Mouse (Mus musculus) intestine, embryonic 15.5 days (tissue): Measurements from ENCODE around the gene Cyp4f15. TPM values are rescaled to one million over a fixed set of nuclear protein-coding genes. Genes with fewer than 3 reads are reported as not detected.

ENCODE experiments used
- ATAC-seq: fragments of 200-750 bp; cut with Nextera tagmentation; 2 replicates; pipeline ENCODE4 v1.8.0; 2017; ENCODE audit warnings: moderate TSS enrichment, moderate library complexity
- H3K27ac ChIP-seq: fragments of 300-500 bp; sonication (generic); 2 replicates; pipeline ENCODE4 v1.5.1; 2015; ENCODE audit warnings: mild to moderate bottlenecking, inconsistent platforms
- H3K27me3 ChIP-seq: fragments of 300-500 bp; sonication (generic); replicated peaks from 2 replicates; pipeline ENCODE4 v1.6.1; 2015; ENCODE audit warnings: inconsistent platforms
- H3K36me3 ChIP-seq: fragments of 300-500 bp; sonication (generic); 2 replicates; pipeline ENCODE4 v1.6.1; 2015; ENCODE audit warnings: inconsistent platforms
- H3K4me1 ChIP-seq: fragments of 300-500 bp; sonication (generic); replicated peaks from 2 replicates; pipeline ENCODE4 v1.6.1; 2015; ENCODE audit warnings: inconsistent platforms
- H3K4me2 ChIP-seq: fragments of 300-500 bp; sonication (generic); replicated peaks from 2 replicates; pipeline ENCODE4 v1.6.1; 2015; ENCODE audit warnings: mild to moderate bottlenecking, inconsistent platforms
- H3K4me3 ChIP-seq: fragments of 300-500 bp; sonication (generic); replicated peaks from 2 replicates; pipeline ENCODE4 v1.5.1; 2015; ENCODE audit warnings: inconsistent platforms
- H3K9ac ChIP-seq: fragments of 300-500 bp; sonication (generic); 2 replicates; pipeline ENCODE4 v1.6.1; 2015; ENCODE audit warnings: inconsistent platforms
- H3K9me3 ChIP-seq: fragments of 300-500 bp; sonication (generic); 2 replicates; pipeline ENCODE4 v1.6.1; 2016; ENCODE audit warnings: inconsistent platforms
- WGBS: fragments of 180-500 bp; shearing (Covaris S2); methylation state at CpG from one replicate; pipeline ENCODE4 v1.1.7; 2015; 5-methylcytosine and 5-hydroxymethylcytosine counted together
- polyA plus RNA-seq: library from polyadenylated mRNA; unstranded; fragments of >200 nt; fragmentation: Nextera tagmentation; extraction: Ambion mirVana; gene quantifications from 2 replicates; pipeline ENCODE4 v1.2.1, GENCODE M21; 2015

The Cyp4f15 gene
- 0.60 and 0.72 TPM in 2 replicates for polyA plus RNA-seq

DNA sequence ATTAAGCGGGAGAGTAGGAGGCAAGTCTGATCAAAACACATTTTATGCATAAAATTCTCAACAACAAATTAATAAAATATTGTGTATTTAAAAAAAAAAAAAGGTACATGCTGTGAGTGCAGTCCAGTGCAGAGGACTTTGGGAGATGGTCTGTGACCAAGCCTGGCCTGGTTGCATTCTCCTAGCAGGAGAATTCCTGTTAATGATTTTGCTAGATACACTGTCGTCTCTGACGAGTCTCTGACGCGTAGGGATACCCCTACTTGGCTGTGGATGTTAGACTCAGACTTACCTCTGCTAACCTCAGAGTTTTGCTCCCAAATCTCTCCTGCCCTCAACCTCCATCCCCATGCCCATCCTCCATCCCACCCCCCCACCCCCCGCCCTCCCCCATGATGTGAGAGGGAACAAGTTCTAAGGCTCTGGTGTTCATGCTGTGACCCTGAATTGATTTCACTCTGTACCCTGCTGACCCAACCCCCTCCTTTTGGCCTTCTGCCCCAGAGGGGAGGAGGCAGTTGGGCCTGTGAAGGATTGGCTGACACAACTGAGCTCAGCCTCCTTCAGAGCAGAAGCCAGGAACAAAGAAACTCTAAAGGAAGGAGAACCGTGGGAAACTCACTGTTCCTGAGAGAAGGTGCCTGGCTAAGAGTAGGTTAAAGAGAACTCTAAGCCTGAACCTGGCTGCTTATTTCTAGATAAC, at the start of gene Cyp4f15:
TSS of gene Cyp4f15 (plus strand) at position 580 of the 703 bp plus-strand sequence.
- Histone ChIP-seq H3K27ac (no peak within 1 kb of the TSS), H3K9ac (no peak within 1 kb of the TSS), H3K4me2 (no peak within 1 kb of the TSS), H3K9me3 (no peaks in the 10 kb centered on the region), H3K36me3 (no peaks in the 10 kb centered on the region), H3K4me1 (no peaks in the 10 kb centered on the region), H3K4me3 (no peak within 1 kb of the TSS), H3K27me3 (no peaks in the 10 kb centered on the region)
- ATAC-seq: peak; percentile 53; the same call in 1 of the 2 replicates
- WGBS: 29% methylated on average over 7 of the region's 7 CpGs

DNA sequence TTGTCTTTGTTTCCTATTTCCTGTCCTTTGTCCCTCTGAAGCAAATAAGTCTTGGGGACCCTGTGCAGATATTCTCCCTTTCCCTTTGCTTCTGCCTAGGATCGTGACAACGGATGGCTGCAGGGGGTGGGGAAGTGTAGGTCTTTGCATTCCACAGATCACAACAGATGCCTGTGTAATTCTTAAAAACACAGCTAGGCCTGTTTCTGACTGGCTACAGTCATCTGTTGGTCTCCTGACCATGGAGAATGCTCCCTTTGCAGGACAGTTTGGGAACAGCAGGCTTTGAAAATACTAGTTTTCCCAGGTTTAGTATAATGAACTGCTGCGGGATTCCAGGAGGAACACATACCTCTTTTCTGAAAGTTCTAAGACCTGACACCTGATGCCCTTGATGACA, 49.1 kb upstream of the Cyp4f15 start:
- Histone ChIP-seq H3K4me1 (0 out of 2 replicates have a peak, but pooled peaks cover 3% of the 10 kb centered on the region), H3K9me3 (no peaks in the 10 kb centered on the region), H3K9ac (no peak overlapping the region), H3K27me3 (no peaks in the 10 kb centered on the region), H3K4me3 (no peak overlapping the region), H3K36me3 (no peaks in the 10 kb centered on the region), H3K4me2 (no peak overlapping the region), H3K27ac (no peak overlapping the region)
- no peak for ATAC-seq
- WGBS: 69% methylated on average over 3 of the region's 3 CpGs

DNA sequence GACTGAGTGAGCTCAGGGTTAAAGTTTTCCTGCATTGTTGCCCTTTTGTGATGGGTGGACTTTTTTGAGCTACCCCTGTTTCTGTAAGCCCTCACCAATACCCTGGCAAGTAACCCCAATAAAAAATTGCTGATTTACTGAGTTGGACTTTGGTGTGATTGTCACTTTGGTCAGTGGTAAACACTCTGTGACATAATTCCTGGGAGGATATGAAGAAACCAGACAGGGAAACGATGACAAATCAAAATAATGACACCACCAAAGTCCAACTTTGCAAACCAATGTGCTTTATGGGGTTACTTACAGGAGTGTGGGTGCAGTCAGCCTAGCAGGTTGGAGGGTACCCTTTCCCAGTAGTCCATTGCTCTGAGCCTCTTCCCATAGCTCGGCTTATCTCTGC, 48.3 kb upstream of the Cyp4f15 start:
- Histone ChIP-seq H3K9ac (no peak overlapping the region), H3K27me3 (no peaks in the 10 kb centered on the region), H3K4me2 (no peak overlapping the region), H3K27ac (no peak overlapping the region), H3K36me3 (no peaks in the 10 kb centered on the region), H3K4me3 (no peak overlapping the region), H3K4me1 (0 out of 2 replicates have a peak, but pooled peaks cover 3% of the 10 kb centered on the region), H3K9me3 (no peaks in the 10 kb centered on the region; the same call in 1 of the 2 replicates)
- 69% methylated on average over 2 of the region's 2 CpGs for WGBS
- ATAC-seq: no peak

DNA sequence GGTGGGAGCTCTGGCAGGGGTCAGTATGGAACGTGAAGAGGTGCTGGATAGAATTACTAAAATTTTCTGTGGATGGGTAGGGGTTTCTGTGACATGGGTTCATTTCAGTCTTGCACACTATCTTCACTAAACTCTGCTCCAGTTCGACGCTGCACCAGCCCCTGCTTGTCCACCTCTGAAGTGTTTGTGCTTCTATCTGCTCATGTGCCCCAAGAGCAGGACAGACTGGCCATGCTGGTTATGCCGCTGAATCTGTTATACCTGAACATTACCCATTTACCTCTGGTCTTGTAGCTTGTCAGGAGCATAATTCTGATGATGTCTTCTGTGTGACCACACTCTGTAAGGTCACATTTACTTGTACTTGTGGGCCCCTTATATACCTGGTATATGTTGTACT, 38.8 kb upstream of the Cyp4f15 start:
- WGBS: 85% methylated on average over 4 of the region's 4 CpGs
- Histone ChIP-seq H3K36me3 (no peaks in the 10 kb centered on the region), H3K9ac (no peak overlapping the region), H3K9me3 (no peaks in the 10 kb centered on the region; the same call in 1 of the 2 replicates), H3K27me3 (no peaks in the 10 kb centered on the region), H3K27ac (no peak overlapping the region), H3K4me2 (no peak overlapping the region), H3K4me1 (no peaks in the 10 kb centered on the region), H3K4me3 (no peak overlapping the region)
- no peak for ATAC-seq

DNA sequence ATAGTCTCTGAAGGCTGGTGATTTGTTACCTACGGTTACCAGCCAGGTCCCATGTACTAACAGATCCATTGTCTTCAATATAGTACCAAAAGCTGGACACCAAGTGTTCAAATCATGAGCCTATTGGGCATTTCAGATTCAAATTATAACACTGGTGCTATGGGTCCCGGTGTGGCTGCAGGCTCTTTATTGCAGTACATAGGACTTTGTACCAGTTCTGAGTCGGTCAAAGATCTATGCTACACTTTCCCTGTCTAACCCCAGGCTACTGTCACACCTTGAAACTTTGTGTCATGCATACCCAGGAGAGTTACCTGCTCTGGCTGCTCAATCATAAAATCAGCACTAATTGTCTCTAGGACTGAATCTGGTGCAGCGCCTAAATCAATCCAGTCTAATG, 31.6 kb upstream of the Cyp4f15 start:
- H3K36me3 ChIP-seq: no peaks in the 10 kb centered on the region
- peak; percentile 72 for ATAC-seq
- H3K9ac ChIP-seq: no peak overlapping the region
- H3K9me3 ChIP-seq: no peaks in the 10 kb centered on the region
- H3K4me2 ChIP-seq: no peak overlapping the region
- no peak overlapping the region for H3K4me3 ChIP-seq
- H3K27ac ChIP-seq: no peak overlapping the region
- H3K27me3 ChIP-seq: no peaks in the 10 kb centered on the region
- WGBS: 76% methylated on average over 4 of the region's 4 CpGs
- H3K4me1 ChIP-seq: no peaks in the 10 kb centered on the region

DNA sequence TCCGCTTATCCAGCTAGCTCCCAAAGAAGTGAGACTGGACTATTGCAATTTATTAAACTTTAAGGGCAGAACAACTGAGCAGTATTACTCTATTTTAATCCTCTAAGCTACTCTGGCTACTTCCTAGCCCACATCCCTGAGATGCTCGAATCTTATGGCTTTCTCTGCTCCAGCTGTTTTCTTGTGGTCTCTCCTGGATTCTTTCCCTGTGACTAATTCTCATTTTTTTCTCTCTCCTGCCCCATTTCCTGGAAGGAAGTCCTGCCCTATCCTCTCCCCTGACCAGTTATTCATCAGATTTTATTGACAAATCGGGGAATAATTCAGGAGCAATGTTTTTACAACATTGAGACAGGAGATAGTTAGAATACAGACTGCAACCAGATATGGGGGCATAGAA, 28.4 kb upstream of the Cyp4f15 start:
- 75% methylated on average over 3 of the region's 3 CpGs for WGBS
- Histone ChIP-seq H3K27ac (no peak overlapping the region), H3K4me3 (no peak overlapping the region), H3K9ac (no peak overlapping the region), H3K4me2 (no peak overlapping the region), H3K4me1 (no peaks in the 10 kb centered on the region), H3K27me3 (no peaks in the 10 kb centered on the region), H3K9me3 (no peaks in the 10 kb centered on the region), H3K36me3 (no peaks in the 10 kb centered on the region)
- no peak for ATAC-seq

DNA sequence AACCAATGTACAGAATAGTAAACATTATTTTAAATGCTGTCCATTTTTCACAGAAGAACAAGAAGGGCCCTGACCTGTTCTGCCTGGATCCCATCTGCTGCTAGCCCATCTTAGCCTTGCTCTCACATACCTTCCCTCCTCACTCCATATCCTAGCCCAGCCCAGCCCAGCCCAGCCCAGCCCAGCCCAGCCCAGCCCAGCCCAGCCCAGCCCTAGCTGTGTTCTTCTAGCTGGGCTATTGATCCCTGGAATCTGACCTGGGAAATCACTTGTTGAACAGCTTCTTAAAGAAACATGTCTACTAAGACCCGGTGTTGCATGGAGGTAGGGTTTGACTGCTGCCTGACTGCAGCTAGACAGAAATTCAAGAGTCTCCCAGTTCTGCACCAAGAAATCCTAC, 27.2 kb upstream of the Cyp4f15 start:
- Histone ChIP-seq H3K4me1 (no peaks in the 10 kb centered on the region), H3K4me3 (no peak overlapping the region), H3K36me3 (no peaks in the 10 kb centered on the region), H3K4me2 (peak overlapping the region; percentile 32; the same call in 1 of the 2 replicates), H3K27ac (peak overlapping the region; percentile 84), H3K9me3 (no peaks in the 10 kb centered on the region), H3K27me3 (no peaks in the 10 kb centered on the region), H3K9ac (no peak overlapping the region)
- peak; percentile 91 for ATAC-seq
- WGBS: 52% methylated on average over 1 of the region's 1 CpGs

DNA sequence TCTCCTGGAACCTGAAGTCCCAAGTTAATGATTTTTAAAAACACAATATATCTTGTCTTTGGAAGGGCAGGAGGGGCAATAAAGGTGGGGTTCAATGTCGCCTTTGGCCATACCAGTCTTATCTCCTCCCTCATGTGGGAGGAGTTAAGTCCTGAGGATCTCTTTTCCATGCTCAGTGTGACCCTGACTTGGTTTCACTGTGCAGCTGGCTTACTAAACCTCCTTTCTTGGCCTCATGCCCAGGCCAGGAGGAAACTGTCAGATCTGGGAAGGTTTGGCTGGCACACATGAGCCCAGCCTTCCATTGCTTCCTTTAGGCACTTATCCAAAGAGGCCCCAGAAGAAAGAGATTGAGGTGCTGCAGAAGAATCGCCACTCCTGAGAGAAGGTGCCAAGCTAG, 26.7 kb upstream of the Cyp4f15 start, which contains the start of gene Cyp4f40:
TSS of gene Cyp4f40 (plus strand) at position 189 of the 400 bp plus-strand sequence.
- WGBS: 35% methylated on average over 2 of the region's 2 CpGs
- H3K4me3 ChIP-seq: no peak within 1 kb of the TSS; the same call in 1 of the 2 replicates
- ATAC-seq: peak; percentile 96

DNA sequence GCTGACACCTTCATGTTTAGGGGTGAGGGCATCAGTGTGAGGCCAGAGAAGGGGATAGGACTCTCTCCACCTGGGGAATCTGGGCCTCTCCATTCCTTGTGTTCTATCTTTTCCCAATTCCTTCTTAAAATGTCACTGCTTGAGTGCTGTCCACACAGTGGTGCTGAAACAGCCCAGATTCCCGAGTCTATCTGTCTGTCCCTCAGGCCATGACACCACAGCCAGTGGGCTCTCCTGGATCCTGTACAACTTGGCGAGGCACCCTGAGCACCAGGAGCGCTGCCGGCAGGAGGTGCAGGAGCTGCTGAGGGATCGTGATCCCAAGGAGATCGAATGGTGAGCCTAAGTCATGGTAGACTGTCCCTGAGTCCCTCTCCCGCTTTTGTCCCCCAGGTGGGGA, 11.5 kb upstream of the Cyp4f15 start:
- no peak overlapping the region for H3K4me3 ChIP-seq
- H3K36me3 ChIP-seq: no peaks in the 10 kb centered on the region
- H3K4me1 ChIP-seq: no peaks in the 10 kb centered on the region
- no peak overlapping the region for H3K27ac ChIP-seq
- no peak overlapping the region for H3K4me2 ChIP-seq
- ATAC-seq: no peak
- no peaks in the 10 kb centered on the region for H3K9me3 ChIP-seq
- H3K9ac ChIP-seq: no peak overlapping the region
- no peaks in the 10 kb centered on the region for H3K27me3 ChIP-seq
- 60% methylated on average over 7 of the region's 7 CpGs for WGBS

More for the DNA sequence above, 26.7 kb upstream of the Cyp4f15 start, which contains the start of gene Cyp4f40:
- Histone ChIP-seq H3K27me3 (no peaks in the 10 kb centered on the region), H3K36me3 (no peaks in the 10 kb centered on the region), H3K4me1 (no peaks in the 10 kb centered on the region), H3K9ac (no peak within 1 kb of the TSS), H3K27ac (peak within 1 kb of the TSS; percentile 84), H3K9me3 (no peaks in the 10 kb centered on the region), H3K4me2 (peak within 1 kb of the TSS; percentile 48)

DNA sequence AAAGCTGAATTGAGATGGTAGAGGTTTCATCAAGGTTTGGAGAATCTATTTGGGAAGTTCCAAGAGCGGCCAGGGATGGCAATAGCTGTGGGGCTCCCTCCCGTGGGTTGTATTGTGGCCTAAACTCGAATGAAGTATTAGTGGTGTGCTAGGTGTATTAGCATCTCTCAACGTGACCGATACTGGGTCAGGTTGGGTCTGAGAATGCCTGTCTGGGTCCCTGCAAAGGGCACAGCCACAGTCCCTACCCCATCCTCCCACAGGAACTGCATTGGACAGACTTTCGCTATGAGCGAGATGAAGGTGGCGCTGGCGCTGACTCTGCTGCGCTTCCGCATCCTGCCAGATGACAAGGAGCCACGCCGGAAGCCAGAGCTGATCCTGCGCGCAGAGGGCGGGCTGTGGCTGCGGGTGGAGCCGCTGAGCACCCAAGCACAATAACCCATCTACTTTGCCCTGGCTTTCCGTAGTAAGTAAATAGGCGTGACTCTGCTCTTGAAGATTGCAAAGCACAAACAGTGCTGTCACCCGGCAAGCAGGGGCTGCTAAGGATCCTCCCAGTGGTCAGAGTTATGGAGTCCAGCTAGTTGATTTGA, 9.3 kb upstream of the Cyp4f15 start:
- WGBS: 37% methylated on average over 21 of the region's 21 CpGs
- Histone ChIP-seq H3K27me3 (no peaks in the 10 kb centered on the region), H3K4me2 (peak overlapping the region; percentile 41), H3K36me3 (no peaks in the 10 kb centered on the region), H3K9me3 (no peaks in the 10 kb centered on the region), H3K9ac (no peak overlapping the region), H3K4me1 (no peaks in the 10 kb centered on the region), H3K4me3 (no peak overlapping the region), H3K27ac (no peak overlapping the region)
- peak; percentile 80 for ATAC-seq

DNA sequence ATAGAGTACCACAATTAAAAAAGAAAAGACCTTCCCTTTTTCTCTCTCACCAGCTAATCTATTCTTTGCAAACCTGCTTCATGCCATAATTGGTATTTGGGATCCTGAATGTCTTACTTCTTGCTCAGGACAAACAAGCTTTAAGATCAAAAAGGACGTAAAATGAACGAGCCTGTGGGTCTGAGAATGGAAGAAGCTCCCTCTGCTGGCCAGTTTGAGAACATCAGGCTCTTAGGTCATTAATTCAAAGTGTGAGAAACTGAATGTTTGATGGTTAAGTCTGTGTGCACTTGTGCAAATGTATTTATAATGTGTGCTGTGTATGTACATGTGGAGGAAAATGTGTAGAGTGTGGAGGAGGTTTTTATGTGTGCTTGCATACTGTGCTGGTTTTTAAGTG, 5.0 kb upstream of the Cyp4f15 start:
- Histone ChIP-seq H3K4me2 (no peak overlapping the region), H3K27me3 (no peaks in the 10 kb centered on the region), H3K36me3 (no peaks in the 10 kb centered on the region), H3K4me3 (no peak overlapping the region), H3K4me1 (no peaks in the 10 kb centered on the region), H3K9me3 (no peaks in the 10 kb centered on the region), H3K27ac (no peak overlapping the region), H3K9ac (no peak overlapping the region)
- no peak for ATAC-seq
- WGBS: 18% methylated on average over 2 of the region's 2 CpGs

DNA sequence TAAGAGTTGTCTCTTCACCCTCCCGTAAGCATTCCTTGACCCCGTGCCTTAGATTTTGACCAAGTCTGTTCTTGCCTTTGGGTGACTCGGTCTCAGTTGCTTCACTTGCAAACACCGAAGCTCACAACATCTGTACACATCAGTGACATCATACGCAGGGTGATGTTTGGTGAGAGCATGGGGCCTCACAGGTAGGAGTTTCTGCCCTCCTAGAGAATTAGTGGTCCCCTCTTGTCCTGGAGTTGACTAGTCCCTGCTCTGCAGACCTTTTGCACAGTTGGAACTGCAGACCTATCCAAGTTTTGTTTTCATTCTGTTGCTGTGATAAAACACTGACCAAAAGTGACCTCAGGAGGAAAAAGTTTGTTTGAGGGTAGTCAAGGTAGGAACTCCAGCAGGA, 1.3 kb downstream of the Cyp4f15 start:
- ATAC-seq: no peak
- Histone ChIP-seq H3K4me3 (no peak overlapping the region), H3K27ac (no peak overlapping the region), H3K36me3 (no peaks in the 10 kb centered on the region), H3K9me3 (no peaks in the 10 kb centered on the region), H3K9ac (no peak overlapping the region), H3K4me2 (no peak overlapping the region), H3K27me3 (no peaks in the 10 kb centered on the region), H3K4me1 (no peaks in the 10 kb centered on the region)
- WGBS: 88% methylated on average over 5 of the region's 5 CpGs

DNA sequence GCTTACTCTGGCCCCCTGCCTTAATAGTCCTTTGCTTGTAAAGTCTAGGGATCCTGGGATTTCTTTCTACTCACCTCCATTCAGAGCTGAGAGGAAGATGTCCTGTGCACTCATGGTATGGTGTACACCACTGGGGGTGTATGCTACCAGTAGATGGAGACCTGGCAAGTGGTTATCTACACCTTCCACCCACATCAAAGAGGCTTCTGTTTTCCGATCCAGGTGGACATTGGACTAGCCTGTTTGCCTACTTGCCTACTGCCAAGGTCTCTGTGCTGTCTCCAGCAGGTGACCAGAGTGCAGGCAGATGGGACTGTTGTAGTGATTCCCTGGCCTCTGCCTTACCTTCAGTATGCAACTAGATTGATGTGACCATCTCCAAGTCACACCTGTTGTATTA, 5.5 kb downstream of the Cyp4f15 start:
- Histone ChIP-seq H3K4me3 (no peak overlapping the region), H3K4me2 (no peak overlapping the region), H3K27ac (no peak overlapping the region), H3K36me3 (no peaks in the 10 kb centered on the region), H3K9me3 (no peaks in the 10 kb centered on the region), H3K27me3 (no peaks in the 10 kb centered on the region), H3K4me1 (no peaks in the 10 kb centered on the region), H3K9ac (no peak overlapping the region)
- no peak for ATAC-seq
- WGBS: 77% methylated on average over 1 of the region's 1 CpGs
